Mouse (Mus musculus): ENCODE data around the gene Igfbp6. TPM values are rescaled to one million over a fixed set of nuclear protein-coding genes. Genes with fewer than 3 reads are reported as not detected.

Gene Igfbp6
- total and polyA plus RNA-seq, 3 experiments: 0.38 TPM; not detected in 2

DNA sequence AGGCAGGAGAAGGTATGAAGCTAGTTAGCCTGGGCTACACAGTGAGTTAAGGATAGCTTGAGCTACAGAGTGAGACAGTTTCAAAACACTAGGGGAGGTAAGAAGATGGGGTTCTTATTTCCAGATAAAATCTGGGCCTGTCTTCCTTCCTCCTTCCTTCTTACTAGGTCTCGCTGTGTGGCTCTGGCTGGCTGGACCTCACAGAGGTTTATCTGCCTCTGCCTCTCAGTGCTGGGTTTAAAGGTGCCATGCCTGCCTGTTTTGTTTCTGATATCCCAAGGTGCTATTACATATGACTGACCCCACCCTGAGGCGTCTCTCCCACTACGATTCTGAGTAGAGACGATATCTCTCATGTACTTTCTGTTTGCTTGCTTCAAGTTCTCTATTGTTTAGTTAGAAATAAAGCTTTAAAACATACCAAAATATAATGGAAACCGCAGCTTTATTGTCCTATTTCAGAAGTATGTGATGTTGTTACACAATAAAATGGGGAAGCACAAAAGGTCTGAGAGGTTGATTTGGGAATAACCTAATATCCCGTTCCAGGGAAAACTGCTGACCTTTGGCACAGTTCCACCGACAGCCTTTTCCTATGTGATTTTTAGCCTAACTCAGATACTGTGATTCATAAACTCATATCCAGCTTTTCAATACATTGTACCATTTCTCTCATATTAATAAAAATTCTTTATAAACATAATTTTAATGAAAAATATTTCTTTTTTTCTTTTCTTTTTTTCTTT lies 32.6 kb downstream of the Igfbp6 start:
- Histone ChIP-seq H3K36me3 (replicated peaks in 1 of 2; ENCODE audit: control insufficient read depth in 1 of 2, insufficient read depth in 1 of 2, low read length in 1 of 2) (peaks cover 0 to 4% of the 10 kb centered on the region in 2 experiments), H3K9me3 (replicated peaks; ENCODE audit: low read length) (no peaks in the 10 kb centered on the region), H3K27ac (ENCODE audit: insufficient read depth, low read depth) (no peak overlapping the region), H3K79me2 (replicated peaks; ENCODE audit: control insufficient read depth, extremely low read depth, insufficient read depth, poor library complexity, severe bottlenecking) (no peaks in the 10 kb centered on the region), H3K27me3 (replicated peaks) (no peaks in the 10 kb centered on the region), H3K4me3 (replicated peaks in 1 of 3; ENCODE audit: low read depth in 2 of 3, low read length in 2 of 3, poor library complexity in 1 of 3) (no peak overlapping the region), H3K4me1 (ENCODE audit: control insufficient read depth in 1 of 2, insufficient read depth in 2 of 2) (peaks cover 0 to 4% of the 10 kb centered on the region in 2 experiments; a peak in 2 of 4 replicates), H3K4me2 (ENCODE audit: insufficient read depth, low read depth, poor library complexity, severe bottlenecking) (no peak overlapping the region), H3K9ac (ENCODE audit: insufficient read depth, low read depth) (no peak overlapping the region)
- in situ Hi-C loops (cut with MboI; ENCODE audit: low pct_ligation_motif_present, low pct_unique_long_range_greater_than_20kb, low sequenced_read_pairs): no loop called here
- DNase-seq (ENCODE audit: extremely low read depth): no peak
- dilution Hi-C loops (cut with MboI; ENCODE audit: extremely low pct_ligation_motif_present, extremely low pct_unique_long_range_greater_than_20kb, low sequenced_read_pairs): no loop called here
- no peak for TF ChIP-seq SMC3 (IDR thresholded peaks at IDR 0.05; ENCODE audit: low read depth, low read length)
- TF ChIP-seq EP300 (IDR thresholded peaks at IDR 0.05; ENCODE audit: low read length): no peak
- TF ChIP-seq CTCF (conservative IDR thresholded peaks at IDR 0.05 in 1 of 2, IDR thresholded peaks at IDR 0.05 in 1 of 2; ENCODE audit: low read depth in 2 of 2, low read length in 2 of 2): no peak
- no peak for TF ChIP-seq PAX5 (IDR thresholded peaks at IDR 0.05; ENCODE audit: low read length)
- TF ChIP-seq MAFK (IDR thresholded peaks at IDR 0.05; ENCODE audit: insufficient replicate concordance, low read length): no peak

DNA sequence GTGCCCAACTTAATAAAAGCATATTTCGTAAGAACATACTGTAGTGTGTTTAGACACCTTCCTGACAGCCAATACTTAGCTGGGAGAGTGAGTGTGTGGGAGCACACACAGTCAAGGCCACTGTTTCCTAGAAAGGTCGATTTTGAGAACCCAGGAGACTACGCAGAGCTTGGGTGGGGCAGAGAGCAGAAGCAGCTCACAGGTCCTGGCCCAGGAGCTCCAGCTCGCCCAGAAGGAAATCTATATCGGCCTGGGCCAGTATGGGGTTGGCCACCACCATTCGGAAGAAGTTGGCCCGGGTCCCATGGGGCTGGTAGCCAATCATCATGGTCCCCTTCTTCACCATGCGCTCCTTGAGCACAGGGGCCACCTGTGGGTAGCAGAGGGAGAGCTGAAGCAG lies 33.3 kb downstream of the Igfbp6 start:
- DNase-seq (ENCODE audit: extremely low read depth): no peak
- Histone ChIP-seq H3K9ac (ENCODE audit: insufficient read depth, low read depth) (no peak overlapping the region), H3K4me3 (replicated peaks in 1 of 3; ENCODE audit: low read depth in 2 of 3, low read length in 2 of 3, poor library complexity in 1 of 3) (no peak overlapping the region), H3K27ac (ENCODE audit: insufficient read depth, low read depth) (no peak overlapping the region), H3K4me1 (ENCODE audit: control insufficient read depth in 1 of 2, insufficient read depth in 2 of 2) (peaks cover 0 to 4% of the 10 kb centered on the region in 2 experiments; a peak in 2 of 4 replicates), H3K9me3 (replicated peaks; ENCODE audit: low read length) (no peaks in the 10 kb centered on the region), H3K27me3 (replicated peaks) (no peaks in the 10 kb centered on the region), H3K36me3 (replicated peaks in 1 of 2; ENCODE audit: control insufficient read depth in 1 of 2, insufficient read depth in 1 of 2, low read length in 1 of 2) (peaks cover 0 to 4% of the 10 kb centered on the region in 2 experiments), H3K79me2 (replicated peaks; ENCODE audit: control insufficient read depth, extremely low read depth, insufficient read depth, poor library complexity, severe bottlenecking) (no peaks in the 10 kb centered on the region), H3K4me2 (ENCODE audit: insufficient read depth, low read depth, poor library complexity, severe bottlenecking) (no peak overlapping the region)
- TF ChIP-seq GABPA (IDR thresholded peaks at IDR 0.05; ENCODE audit: insufficient replicate concordance, low read depth, low read length) (no peak), USF2 (conservative IDR thresholded peaks at IDR 0.05; ENCODE audit: low read depth, low read length) (no peak), RCOR1 (conservative IDR thresholded peaks at IDR 0.05; ENCODE audit: low read depth, low read length) (no peak), BHLHE40 (IDR thresholded peaks at IDR 0.05; ENCODE audit: low read depth, low read length) (no peak), ZNF384 (IDR thresholded peaks at IDR 0.05; ENCODE audit: low read depth, low read length) (no peak), POLR2AphosphoS2 (IDR thresholded peaks at IDR 0.05; ENCODE audit: low read depth, low read length) (no peak), NELFE (IDR thresholded peaks at IDR 0.05; ENCODE audit: low read depth, low read length) (no peak), ELF1 (IDR thresholded peaks at IDR 0.05; ENCODE audit: low read depth, low read length) (no peak), POLR2A (IDR thresholded peaks at IDR 0.05; ENCODE audit: low read depth, low read length) (no peak), ZMIZ1 (IDR thresholded peaks at IDR 0.05; ENCODE audit: low read depth, low read length) (no peak), ZC3H11A (IDR thresholded peaks at IDR 0.05; ENCODE audit: low read depth, low read length) (no peak), PAX5 (IDR thresholded peaks at IDR 0.05; ENCODE audit: low read length) (no peak)
- in situ Hi-C loops (cut with MboI; ENCODE audit: low pct_ligation_motif_present, low pct_unique_long_range_greater_than_20kb, low sequenced_read_pairs): no loop called here
- dilution Hi-C loops (cut with MboI; ENCODE audit: extremely low pct_ligation_motif_present, extremely low pct_unique_long_range_greater_than_20kb, low sequenced_read_pairs): no loop called here
